Mouse (Mus musculus) neural tube, embryonic 14.5 days (tissue): ENCODE measurements around the gene Zfp661. TPM values are rescaled to one million over a fixed set of nuclear protein-coding genes. Genes with fewer than 3 reads are reported as not detected.
A peak's percentile ranks its signal among the peaks of the same experiment; 100 is the strongest.
"Not testable (repeated sequence)": the region's sequence is repeated elsewhere in the genome, so short reads cannot be mapped to it uniquely, and the experiment has no call there.

Experiments
- ATAC-seq: fragments of 200-750 bp; cut with Nextera tagmentation; 2 replicates; pipeline ENCODE4 v1.8.0; 2017; ENCODE audit warnings: low read depth, mild to moderate bottlenecking, moderate TSS enrichment, moderate library complexity
- H3K27ac ChIP-seq: fragments of 300-500 bp; sonication (generic); 2 replicates; pipeline ENCODE4 v1.5.1; 2014; ENCODE audit warnings: low read depth, mild to moderate bottlenecking, control low read depth, low read length, moderate library complexity, mixed read lengths
- H3K27me3 ChIP-seq: fragments of 300-500 bp; sonication (generic); 2 replicates; pipeline ENCODE4 v1.6.1; 2014; ENCODE audit warnings: low read length; ENCODE audit not compliant: control insufficient read depth, insufficient read depth
- H3K36me3 ChIP-seq: fragments of 300-500 bp; sonication (generic); 2 replicates; pipeline ENCODE4 v1.6.1; 2014; ENCODE audit warnings: low read length, mixed read lengths; ENCODE audit not compliant: control insufficient read depth, insufficient read depth
- H3K4me1 ChIP-seq: fragments of 300-500 bp; sonication (generic); 2 replicates; pipeline ENCODE4 v1.6.1; 2014; ENCODE audit warnings: low read length; ENCODE audit not compliant: control insufficient read depth, insufficient read depth
- H3K4me2 ChIP-seq: fragments of 300-500 bp; sonication (generic); 2 replicates; pipeline ENCODE4 v1.6.1; 2014; ENCODE audit warnings: mild to moderate bottlenecking, low read depth, low read length, control low read depth
- H3K4me3 ChIP-seq: fragments of 300-500 bp; sonication (generic); 2 replicates; pipeline ENCODE4 v1.5.1; 2014; ENCODE audit warnings: low read depth, low read length, control low read depth, mixed read lengths
- H3K9ac ChIP-seq: fragments of 300-500 bp; sonication (generic); replicated peaks from 2 replicates; pipeline ENCODE4 v1.6.1; 2014; ENCODE audit warnings: low read depth, mild to moderate bottlenecking, control low read depth, low read length, mixed read lengths
- H3K9me3 ChIP-seq: fragments of 300-500 bp; sonication (generic); 2 replicates; pipeline ENCODE4 v1.6.1; 2016; ENCODE audit warnings: low read length; ENCODE audit not compliant: control insufficient read depth
- WGBS: fragments of 180-500 bp; shearing (Covaris S2); extraction: QIAGEN DNeasy Blood & Tissue Kit; methylation state at CpG from one replicate; pipeline ENCODE4 v1.1.7; 2014; 5-methylcytosine and 5-hydroxymethylcytosine counted together
- polyA plus RNA-seq: library from polyadenylated mRNA; unstranded; fragments of >200 nt; fragmentation: Nextera tagmentation; extraction: Ambion mirVana; gene quantifications from 2 replicates; pipeline ENCODE4 v1.2.1, GENCODE M21; 2014

Zfp661 gene
- polyA plus RNA-seq, 1 experiment from 2014 or later, result 7.7 TPM

- H3K4me2 ChIP-seq, result no peak overlapping the region
- no peaks in the 10 kb centered on the region for H3K9me3 ChIP-seq
- no peaks in the 10 kb centered on the region for H3K4me1 ChIP-seq
- H3K27ac ChIP-seq, result no peak overlapping the region
- WGBS, result 95% methylated on average over 4 of the region's 4 CpGs
- H3K27me3 ChIP-seq, result no peaks in the 10 kb centered on the region
- H3K36me3 ChIP-seq, result no peaks in the 10 kb centered on the region
- no peak overlapping the region for H3K4me3 ChIP-seq
- no peak overlapping the region for H3K9ac ChIP-seq
- ATAC-seq, result no peak
These were observed 25.4 kb upstream of the Zfp661 start for GRCm38 (mm10) chr2:127612288-127612687.

DNA sequence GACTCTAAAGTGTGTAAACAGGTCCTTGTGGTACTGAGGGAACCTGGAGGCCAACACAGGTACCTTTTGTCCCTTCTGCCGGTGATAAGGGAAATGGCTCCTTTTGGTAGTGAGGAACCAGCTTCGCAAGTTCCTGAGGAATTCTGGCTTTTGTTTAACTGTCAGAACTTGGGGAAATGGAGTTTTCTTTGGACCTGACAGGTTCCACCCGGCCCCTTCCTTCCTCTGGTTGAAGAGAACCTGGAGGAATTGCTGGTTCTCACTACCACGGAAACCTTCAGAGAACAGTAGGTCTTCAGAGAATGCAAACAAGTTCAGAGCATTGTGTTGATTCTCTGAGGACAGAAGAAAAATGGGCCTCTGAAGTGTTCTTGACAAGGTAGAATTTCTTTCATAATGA, 24.5 kb upstream of the Zfp661 start:
- Histone ChIP-seq H3K36me3 (no peaks in the 10 kb centered on the region), H3K9me3 (no peaks in the 10 kb centered on the region), H3K4me2 (no peak overlapping the region), H3K27me3 (no peaks in the 10 kb centered on the region), H3K4me3 (no peak overlapping the region), H3K27ac (no peak overlapping the region), H3K9ac (no peak overlapping the region), H3K4me1 (no peaks in the 10 kb centered on the region)
- 88% methylated on average over 4 of the region's 4 CpGs for WGBS
- ATAC-seq, result no peak

- no peak overlapping the region for H3K9ac ChIP-seq
- ATAC-seq, result no peak
- H3K27me3 ChIP-seq, result no peaks in the 10 kb centered on the region
- H3K36me3 ChIP-seq, result peaks cover 20% of the 10 kb centered on the region
- no peak overlapping the region for H3K4me3 ChIP-seq
- H3K9me3 ChIP-seq, result no peaks in the 10 kb centered on the region
- no peaks in the 10 kb centered on the region for H3K4me1 ChIP-seq
- no peak overlapping the region for H3K27ac ChIP-seq
- WGBS, result 7% methylated on average over 5 of the region's 5 CpGs
- H3K4me2 ChIP-seq, result no peak overlapping the region
These were observed 22.1 kb upstream of the Zfp661 start for GRCm38 (mm10) chr2:127608986-127609385.

- no peak overlapping the region for H3K27ac ChIP-seq
- no peak overlapping the region for H3K9ac ChIP-seq
- H3K9me3 ChIP-seq, result no peaks in the 10 kb centered on the region
- no peak overlapping the region for H3K4me2 ChIP-seq
- H3K27me3 ChIP-seq, result no peaks in the 10 kb centered on the region
- 53% methylated on average over 3 of the region's 3 CpGs for WGBS
- H3K4me1 ChIP-seq, result no peaks in the 10 kb centered on the region
- H3K4me3 ChIP-seq, result no peak overlapping the region
- peak; percentile 51; the same call in 1 of the 2 replicates for ATAC-seq
- peaks cover 22% of the 10 kb centered on the region for H3K36me3 ChIP-seq
These were observed 21.3 kb upstream of the Zfp661 start for GRCm38 (mm10) chr2:127608234-127608633.

DNA sequence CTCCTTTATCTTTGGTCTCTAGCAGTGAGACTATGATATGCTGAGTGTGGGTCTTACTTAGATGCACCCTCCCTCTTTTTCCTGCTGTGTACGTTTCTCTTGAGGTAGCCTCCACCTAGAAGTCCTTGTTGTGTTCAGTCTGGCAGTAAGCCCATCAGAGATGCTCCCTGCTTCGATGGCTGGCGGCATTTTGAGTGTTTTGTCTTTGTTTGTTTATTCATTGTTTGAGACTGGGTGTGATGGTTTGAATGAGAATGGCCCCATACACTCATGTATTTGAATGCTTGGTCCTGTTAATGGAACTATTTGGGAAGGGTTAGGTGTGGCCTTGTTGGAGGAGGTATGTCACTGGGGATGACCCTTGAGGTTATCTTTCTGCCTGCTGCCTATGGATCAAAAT, 18.3 kb upstream of the Zfp661 start:
- Histone ChIP-seq H3K36me3 (peaks cover 41% of the 10 kb centered on the region), H3K4me3 (no peak overlapping the region), H3K9ac (no peak overlapping the region), H3K4me1 (no peaks in the 10 kb centered on the region), H3K27ac (no peak overlapping the region), H3K4me2 (no peak overlapping the region), H3K9me3 (no peaks in the 10 kb centered on the region), H3K27me3 (no peaks in the 10 kb centered on the region)
- 91% methylated on average over 3 of the region's 3 CpGs for whole genome bisulfite sequencing
- no peak for ATAC-seq

GRCm38 (mm10) chr2:127603383-127603782, 16.5 kb upstream of the Zfp661 start:
- not testable (repeated sequence) for ATAC-seq

GRCm38 (mm10) chr2:127590840-127591239, 3.9 kb upstream of the Zfp661 start:
- Histone ChIP-seq H3K4me3 (no peak overlapping the region), H3K4me1 (peaks cover 15% of the 10 kb centered on the region), H3K9me3 (no peaks in the 10 kb centered on the region), H3K27ac (no peak overlapping the region), H3K36me3 (peaks cover 14% of the 10 kb centered on the region), H3K4me2 (no peak overlapping the region), H3K27me3 (no peaks in the 10 kb centered on the region), H3K9ac (no peak overlapping the region)
- ATAC-seq, result no peak
- WGBS, result 81% methylated on average over 4 of the region's 4 CpGs

More at GRCm38 (mm10) chr2:127603383-127603782, 16.5 kb upstream of the Zfp661 start:
- not testable (repeated sequence) for H3K27me3 ChIP-seq, H3K9me3 ChIP-seq, H3K4me1 ChIP-seq, H3K4me3 ChIP-seq, H3K9ac ChIP-seq, H3K27ac ChIP-seq, H3K4me2 ChIP-seq
- peaks cover 48% of the 10 kb centered on the region for H3K36me3 ChIP-seq
- 93% methylated on average over 5 of the region's 8 CpGs for WGBS

DNA sequence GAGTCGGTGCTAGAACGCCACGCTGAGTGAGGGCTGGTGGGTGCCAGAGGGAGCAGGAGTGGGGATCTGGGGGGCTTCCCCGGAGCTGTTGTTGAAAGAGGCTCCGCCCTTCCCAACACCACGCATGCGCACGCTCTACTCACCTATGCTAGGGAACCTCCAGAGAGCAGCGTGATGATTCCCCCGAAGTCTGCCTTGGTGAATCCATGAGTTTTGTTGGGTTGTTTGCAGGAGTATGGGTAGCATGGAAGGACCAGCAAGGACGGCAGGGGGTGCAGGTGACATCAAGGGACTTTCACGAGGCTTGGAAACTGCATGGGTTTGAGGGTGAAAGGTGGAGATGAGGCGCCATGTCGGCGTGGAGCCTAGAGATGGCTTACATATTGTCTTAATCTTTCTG, 3.3 kb upstream of the Zfp661 start:
- H3K36me3 ChIP-seq, result peaks cover 11% of the 10 kb centered on the region
- H3K9ac ChIP-seq, result no peak overlapping the region
- H3K27me3 ChIP-seq, result no peaks in the 10 kb centered on the region
- no peaks in the 10 kb centered on the region for H3K9me3 ChIP-seq
- H3K4me3 ChIP-seq, result no peak overlapping the region
- ATAC-seq, result no peak
- H3K27ac ChIP-seq, result no peak overlapping the region
- no peak overlapping the region for H3K4me2 ChIP-seq
- 85% methylated on average over 15 of the region's 15 CpGs for whole genome bisulfite sequencing
- peaks cover 15% of the 10 kb centered on the region for H3K4me1 ChIP-seq

DNA sequence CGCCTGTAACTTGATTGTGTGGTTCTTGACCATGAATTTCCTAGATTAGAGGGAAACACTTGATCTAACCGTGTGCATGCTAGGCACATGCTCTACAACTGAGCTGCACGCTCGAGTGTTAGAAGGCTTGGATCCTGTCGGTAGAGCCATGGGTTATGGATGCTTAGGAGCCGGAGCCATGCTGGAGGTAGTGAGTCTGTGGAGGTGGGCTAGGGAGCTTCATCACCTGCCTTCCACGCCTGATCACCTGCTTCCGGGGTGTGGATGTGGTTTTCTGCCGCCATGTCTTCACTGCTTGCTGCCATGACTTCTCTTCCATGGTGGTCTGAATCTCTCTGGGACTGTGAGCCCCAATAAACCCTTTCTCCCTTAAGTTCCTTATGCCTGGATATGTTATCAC, 2.0 kb upstream of the Zfp661 start:
- Histone ChIP-seq H3K9ac (no peak overlapping the region), H3K9me3 (no peaks in the 10 kb centered on the region), H3K36me3 (0 out of 2 replicates have a peak, but pooled peaks cover 3% of the 10 kb centered on the region), H3K4me1 (peaks cover 17% of the 10 kb centered on the region), H3K27me3 (no peaks in the 10 kb centered on the region), H3K27ac (no peak overlapping the region), H3K4me3 (no peak overlapping the region), H3K4me2 (no peak overlapping the region)
- ATAC-seq, result no peak
- 93% methylated on average over 9 of the region's 9 CpGs for WGBS

DNA sequence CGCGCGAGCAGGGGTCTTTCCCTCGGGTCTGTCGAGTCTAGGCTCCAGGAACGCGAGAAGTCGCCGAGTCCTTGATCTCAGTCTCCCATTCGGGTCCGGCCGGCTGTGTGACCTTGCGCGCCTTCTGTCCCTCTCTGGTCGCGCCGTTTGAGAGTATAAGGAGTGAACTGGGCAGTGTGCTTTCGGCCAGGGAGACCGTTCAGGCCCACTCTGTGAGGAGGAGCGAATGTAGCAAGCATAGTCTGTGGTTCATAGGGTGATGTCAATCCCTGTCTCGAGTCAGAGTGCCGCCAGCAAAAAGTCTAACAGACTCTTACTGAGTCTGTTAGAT, 585 bp upstream of the Zfp661 start:
- peaks cover 20% of the 10 kb centered on the region for H3K4me1 ChIP-seq
- WGBS, result under 1% methylated on average over 22 of the region's 22 CpGs
- peak; percentile 28 for ATAC-seq
- H3K9ac ChIP-seq, result peak overlapping the region; percentile 88
- H3K4me3 ChIP-seq, result peak overlapping the region; percentile 80
- no peaks in the 10 kb centered on the region for H3K36me3 ChIP-seq
- H3K27ac ChIP-seq, result peak overlapping the region; percentile 94
- no peaks in the 10 kb centered on the region for H3K27me3 ChIP-seq
- peak overlapping the region; percentile 73 for H3K4me2 ChIP-seq
- H3K9me3 ChIP-seq, result no peaks in the 10 kb centered on the region
